Mouse (Mus musculus) heart, adult 2 months (tissue): Measurements from ENCODE around the gene Scn3b. TPM values are rescaled to one million over a fixed set of nuclear protein-coding genes. Genes with fewer than 3 reads are reported as not detected.

Experiments
- DNase-seq, 2 experiments: peaks; one replicate each; pipeline ENCODE4 v3.0.0; 2021
- H3K27ac ChIP-seq: fragments of 200-600 bp; 2 replicates; pipeline ENCODE4 v1.8.1; 2022
- H3K27me3 ChIP-seq: fragments of 200-500 bp; 2 replicates; pipeline ENCODE4 v1.6.1; 2012; ENCODE audit warnings: mild to moderate bottlenecking, low read length, inconsistent platforms, mixed read lengths; ENCODE audit not compliant: control insufficient read depth, insufficient read depth
- H3K36me3 ChIP-seq: fragments of 200-500 bp; 2 replicates; pipeline ENCODE4 v1.6.1; 2012; ENCODE audit warnings: low read length, inconsistent platforms; ENCODE audit not compliant: control insufficient read depth, insufficient read depth
- H3K4me1 ChIP-seq: fragments of 200-500 bp; 2 replicates; pipeline ENCODE4 v1.6.1; 2011; ENCODE audit warnings: low read length; ENCODE audit not compliant: control insufficient read depth, insufficient read depth
- H3K4me3 ChIP-seq: fragments of 200-600 bp; 2 replicates; pipeline ENCODE4 v1.8.1; 2022
- H3K79me2 ChIP-seq: fragments of 200-500 bp; replicated peaks from 2 replicates; pipeline ENCODE4 v1.6.1; 2012; ENCODE audit warnings: mild to moderate bottlenecking, inconsistent platforms, low read length, moderate library complexity, mixed read lengths; ENCODE audit not compliant: control insufficient read depth, insufficient read depth
- H3K9ac ChIP-seq: fragments of 200-500 bp; 2 replicates; pipeline ENCODE4 v1.6.1; 2012; ENCODE audit warnings: low read depth, mild to moderate bottlenecking, control low read depth, inconsistent platforms, low read length, mixed read lengths
- CTCF ChIP-seq: fragments of 200-600 bp; IDR thresholded peaks from 2 replicates; pipeline ENCODE4 v1.8.1; 2022; ENCODE audit warnings: antibody characterized with exemption, mild to moderate bottlenecking, moderate library complexity
- EP300 ChIP-seq: fragments of 200-500 bp; IDR thresholded peaks from 2 replicates; pipeline ENCODE4 v1.6.1; 2011; ENCODE audit warnings: low read depth, low read length, control low read depth; ENCODE audit not compliant: insufficient read depth
- POLR2A ChIP-seq: fragments of 200-500 bp; IDR thresholded peaks from 2 replicates; pipeline ENCODE4 v1.6.1; 2011; ENCODE audit warnings: mild to moderate bottlenecking, low read depth, low read length, control low read depth; ENCODE audit not compliant: insufficient read depth
- WGBS: fragments of 180-500 bp; shearing (Covaris S2); methylation state at CpG from one replicate; pipeline ENCODE4 v1.1.7; 2018; 5-methylcytosine and 5-hydroxymethylcytosine counted together
- intact Hi-C: fragments of 180-260 bp; cut with DNase I; formaldehyde crosslinking; loops from one replicate; pipeline ENCODE4 v1.15.1; 2025
- polyA plus RNA-seq: library from polyadenylated mRNA; depleted of rRNA; stranded (reverse); fragments of >200 nt; gene quantifications from 2 replicates; pipeline ENCODE4 v1.2.3, GENCODE M21; 2012
- total RNA-seq, 2 experiments: library from RNA; stranded (reverse); gene quantifications; 2 replicates each; pipeline ENCODE4 v1.2.3; 2021

The Scn3b gene
- total and polyA plus RNA-seq, 3 experiments: 0.70 to 2.0 (median 0.96) TPM

DNA sequence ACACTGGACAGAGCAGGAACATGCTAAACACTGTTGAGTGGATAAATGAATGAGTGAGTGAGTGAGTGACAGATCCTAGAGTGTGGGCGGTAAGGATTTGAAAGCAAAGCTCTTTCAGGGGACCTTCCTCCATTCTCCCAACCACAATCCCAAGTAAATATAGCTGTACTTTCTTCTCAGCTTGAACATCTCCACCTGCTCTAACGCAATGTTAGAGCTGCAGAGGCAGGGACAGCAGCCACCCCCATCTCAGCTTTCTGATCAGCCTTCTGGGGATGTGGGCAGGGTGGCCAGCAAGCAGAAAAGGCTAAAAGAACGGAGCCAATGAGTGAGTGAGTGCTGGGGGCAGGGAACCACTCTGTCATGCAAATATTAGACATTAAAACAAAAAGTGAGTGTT lies 38.0 kb upstream of the Scn3b start:
- Histone ChIP-seq H3K9ac (no peak overlapping the region), H3K4me3 (no peak overlapping the region), H3K36me3 (no peaks in the 10 kb centered on the region), H3K27ac (no peak overlapping the region), H3K27me3 (no peaks in the 10 kb centered on the region), H3K79me2 (no peaks in the 10 kb centered on the region), H3K4me1 (no peaks in the 10 kb centered on the region)
- no peak for DNase-seq
- TF ChIP-seq CTCF: no peak
- no peak for TF ChIP-seq EP300
- no peak for TF ChIP-seq POLR2A
- intact Hi-C loops: no loop called here
- WGBS: 84% methylated on average over 3 of the region's 3 CpGs

- no peak overlapping the region for H3K27ac ChIP-seq
- H3K79me2 ChIP-seq: no peaks in the 10 kb centered on the region
- intact Hi-C loops: no loop called here
- no peaks in the 10 kb centered on the region for H3K4me1 ChIP-seq
- 71% methylated on average over 10 of the region's 10 CpGs for WGBS
- TF ChIP-seq EP300 (no peak), POLR2A (no peak), CTCF (no peak)
- H3K4me3 ChIP-seq: no peak overlapping the region
- DNase-seq: no peak
- H3K9ac ChIP-seq: no peak overlapping the region
- H3K27me3 ChIP-seq: no peaks in the 10 kb centered on the region
- no peaks in the 10 kb centered on the region for H3K36me3 ChIP-seq
These were observed 34.6 kb upstream of the Scn3b start for GRCm38 (mm10) chr9:40234233-40235072.

DNA sequence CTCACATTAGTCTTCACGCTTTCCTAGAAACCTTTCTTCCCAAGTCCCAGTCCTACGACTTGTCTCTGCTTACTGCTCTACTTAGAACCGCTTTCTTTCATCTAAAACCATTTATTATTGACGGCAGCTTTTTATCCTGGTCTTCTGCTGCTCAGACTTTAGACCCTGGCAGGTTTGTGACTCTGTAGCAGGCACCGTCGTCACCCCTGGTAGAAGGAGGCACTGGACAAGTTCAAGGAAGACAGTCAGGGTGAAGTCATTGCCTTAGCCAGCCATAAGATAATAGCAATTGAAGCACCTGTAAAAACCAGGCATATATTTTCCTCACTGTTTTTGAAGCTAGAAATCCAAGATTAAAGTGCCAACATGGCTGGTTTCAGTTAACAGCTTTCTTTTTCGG lies 33.8 kb upstream of the Scn3b start:
- no peak for DNase-seq
- TF ChIP-seq POLR2A (no peak), CTCF (no peak), EP300 (no peak)
- Histone ChIP-seq H3K36me3 (no peaks in the 10 kb centered on the region), H3K27me3 (no peaks in the 10 kb centered on the region), H3K9ac (no peak overlapping the region), H3K4me1 (no peaks in the 10 kb centered on the region), H3K4me3 (no peak overlapping the region), H3K79me2 (no peaks in the 10 kb centered on the region), H3K27ac (no peak overlapping the region)
- whole genome bisulfite sequencing: 87% methylated on average over 7 of the region's 7 CpGs
- intact Hi-C loops: no loop called here

- no peaks in the 10 kb centered on the region for H3K27me3 ChIP-seq
- H3K27ac ChIP-seq: no peak overlapping the region
- H3K79me2 ChIP-seq: no peaks in the 10 kb centered on the region
- 66% methylated on average over 4 of the region's 4 CpGs for WGBS
- TF ChIP-seq CTCF (no peak), POLR2A (no peak), EP300 (no peak)
- no peak overlapping the region for H3K9ac ChIP-seq
- no peaks in the 10 kb centered on the region for H3K36me3 ChIP-seq
- no peak overlapping the region for H3K4me3 ChIP-seq
- no peak for DNase-seq
- intact Hi-C loops: no loop called here
- no peaks in the 10 kb centered on the region for H3K4me1 ChIP-seq
These were observed 29.3 kb upstream of the Scn3b start for GRCm38 (mm10) chr9:40239749-40240148.

DNA sequence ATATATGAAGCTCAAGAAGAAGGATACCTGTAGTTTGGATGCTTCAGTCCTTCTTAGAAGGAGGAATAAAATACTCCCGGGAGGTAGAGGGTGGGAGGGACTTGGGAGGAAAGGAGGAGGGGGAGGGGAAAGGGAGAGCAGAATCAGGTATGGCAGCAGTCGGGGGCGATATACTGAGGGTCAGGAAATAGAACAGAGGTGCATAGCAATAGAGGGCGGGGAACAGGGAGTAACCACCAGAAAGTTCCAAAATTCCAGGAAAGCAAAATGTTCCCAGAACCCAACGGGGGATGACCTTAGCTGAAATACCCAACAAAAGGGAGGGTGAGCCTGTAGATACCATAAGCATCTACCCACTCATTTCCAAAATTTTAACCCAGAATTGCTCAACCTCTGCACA lies 28.7 kb upstream of the Scn3b start:
- Histone ChIP-seq H3K27ac (no peak overlapping the region), H3K79me2 (no peaks in the 10 kb centered on the region), H3K4me1 (no peaks in the 10 kb centered on the region), H3K27me3 (no peaks in the 10 kb centered on the region), H3K36me3 (no peaks in the 10 kb centered on the region), H3K9ac (no peak overlapping the region), H3K4me3 (no peak overlapping the region)
- 55% methylated on average over 5 of the region's 5 CpGs for WGBS
- TF ChIP-seq EP300 (no peak), CTCF (no peak), POLR2A (no peak)
- intact Hi-C loops: no loop called here
- no peak for DNase-seq

DNA sequence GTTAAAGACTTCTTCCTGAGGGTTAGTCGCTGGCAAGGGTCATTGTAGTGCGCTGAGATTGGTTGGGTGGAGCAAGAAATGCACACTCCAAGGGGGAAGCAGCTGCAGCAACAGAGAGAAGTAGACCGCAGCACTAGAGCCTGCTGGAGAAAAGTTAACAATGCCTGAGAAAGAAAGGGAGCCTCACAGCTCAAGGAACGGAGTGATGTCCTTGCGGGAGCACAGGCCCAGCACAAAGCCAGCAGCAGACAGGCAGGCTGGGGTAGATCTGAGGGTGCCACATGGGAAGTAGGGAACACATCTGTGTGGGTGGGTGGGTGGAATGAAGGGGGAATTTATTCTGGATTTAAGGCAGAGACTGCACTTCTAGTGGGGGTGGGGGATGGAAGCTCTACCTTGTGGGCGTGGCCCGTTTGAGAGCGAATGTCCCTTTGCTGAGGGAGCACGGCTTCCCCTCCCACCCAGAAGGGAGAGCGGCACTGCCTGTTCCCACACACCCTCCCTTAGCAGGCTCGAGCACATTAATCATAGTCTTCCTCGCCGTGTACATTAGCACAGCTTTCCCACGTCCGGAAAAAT lies 27.7 kb upstream of the Scn3b start:
- Histone ChIP-seq H3K27ac (peak overlapping the region; percentile 23), H3K36me3 (no peaks in the 10 kb centered on the region; the same call in 1 of the 2 replicates), H3K79me2 (no peaks in the 10 kb centered on the region), H3K4me3 (peak overlapping the region; percentile 45), H3K27me3 (no peaks in the 10 kb centered on the region), H3K9ac (peak overlapping the region; percentile 55), H3K4me1 (no peaks in the 10 kb centered on the region)
- peak; percentile 33 to 36 for DNase-seq
- intact Hi-C loops: no loop called here
- 10% methylated on average over 15 of the region's 15 CpGs for WGBS
- TF ChIP-seq EP300 (no peak), CTCF (no peak), POLR2A (no peak)
